Mouse (Mus musculus) hindbrain, embryonic 12.5 days (tissue): ENCODE data around the gene Srsf1. TPM values are rescaled to one million over a fixed set of nuclear protein-coding genes. Genes with fewer than 3 reads are reported as not detected.

ENCODE experiments used
- polyA plus RNA-seq: library from polyadenylated mRNA; unstranded; fragments of >200 nt; fragmentation: Nextera tagmentation; extraction: Ambion mirVana; gene quantifications from 2 replicates; pipeline ENCODE4 v1.2.1, GENCODE M21; 2016

The Srsf1 gene
- polyA plus RNA-seq, 1 experiment from 2014 or later = 468 TPM

Other genes with a start within 250 kb of the Srsf1 start
- gene Lpo, start 219.1 kb upstream of the Srsf1 start, polyA plus RNA-seq = 0.53 and 0.79 TPM in 2 replicates
- 15.9 and 19.5 TPM in 2 replicates for gene Mks1, start 194.2 kb upstream of the Srsf1 start, polyA plus RNA-seq
- gene Epx, start 171.8 kb upstream of the Srsf1 start, polyA plus RNA-seq = 0.15 TPM in 1 of 2 replicates, not detected in the other
- gene Olfr462, start 155.1 kb upstream of the Srsf1 start, polyA plus RNA-seq = not detected in 2 replicates
- gene Olfr463, start 150.0 kb upstream of the Srsf1 start, polyA plus RNA-seq = not detected in 2 replicates
- gene Olfr464, start 126.4 kb upstream of the Srsf1 start, polyA plus RNA-seq = not detected in 2 replicates
- 39.9 and 44.8 TPM in 2 replicates for gene Dynll2, start 59.8 kb upstream of the Srsf1 start, polyA plus RNA-seq
- 75.1 and 79.0 TPM in 2 replicates for gene Vezf1, start 20.9 kb downstream of the Srsf1 start, polyA plus RNA-seq
- gene Cuedc1, start 50.7 kb downstream of the Srsf1 start, polyA plus RNA-seq = 53.2 and 53.3 TPM in 2 replicates
- 57.4 and 66.8 TPM in 2 replicates for gene Mrps23, start 157.0 kb downstream of the Srsf1 start, polyA plus RNA-seq
- gene Ccdc182, start 246.7 kb downstream of the Srsf1 start, polyA plus RNA-seq = 3.8 and 4.3 TPM in 2 replicates